9 mouse cellular contexts compared by ENCODE assay signal in genomic region chr6:114894548-114895106, GRCm38 (mm10).
DNase-seq lines count a peak whose midpoint lies in the region; ATAC-seq and TF ChIP-seq lines count a peak whose summit lies in the region.
"Had no signal": no experiment of that assay in that cellular context is flagged by ENCODE, and none has a peak within 500 bp of the region (broad histone marks: within the 10 kb centered on the region; RNA-seq: fewer than 3 reads in every experiment).

No protein-coding gene starts in this region.

- no peak for ATAC-seq in lung, postnatal 0 days
- ATAC-seq in cerebellum, adult (ENCODE audit: insufficient number of reproducible peaks, low FRiP score, low TSS enrichment): no peak
- ATAC-seq: forebrain, embryonic 15.5 days had no signal

- intact Hi-C loops in heart, adult 2 months (cut with DNase I): no loop called here
- intact Hi-C loops in gastrocnemius, postnatal 14 days (cut with DNase I; ENCODE audit: low total_unique reads): no loop called here

- no peak for TF ChIP-seq EP300 in heart, adult 2 months (IDR thresholded peaks at IDR 0.05; ENCODE audit: insufficient read depth, low read depth, low read length)
- no peak for TF ChIP-seq EP300 in lung, postnatal 0 days (IDR thresholded peaks at IDR 0.05)

- H3K27me3 ChIP-seq in heart, adult 2 months (ENCODE audit: control insufficient read depth, insufficient read depth, low read length): no peaks in the 10 kb centered on the region
- H3K27me3 ChIP-seq in spleen, adult 2 months (ENCODE audit: control insufficient read depth, insufficient read depth, low read length): no peaks in the 10 kb centered on the region
- H3K27me3 ChIP-seq in lung, postnatal 0 days (replicated peaks; ENCODE audit: insufficient read depth, low read length): no peaks in the 10 kb centered on the region
- H3K27me3 ChIP-seq: forebrain, embryonic 15.5 days had no signal

- peaks cover 6% of the 10 kb centered on the region; the same call in 1 of the 2 replicates for H3K36me3 ChIP-seq in heart, adult 2 months (ENCODE audit: control insufficient read depth, insufficient read depth, low read length)
- no peaks in the 10 kb centered on the region; the same call in 1 of the 2 replicates for H3K36me3 ChIP-seq in spleen, adult 2 months (ENCODE audit: control insufficient read depth, insufficient read depth, low read length)
- H3K36me3 ChIP-seq in lung, postnatal 0 days (ENCODE audit: insufficient read depth, low read length): no peaks in the 10 kb centered on the region
- H3K36me3 ChIP-seq: forebrain, embryonic 15.5 days had no signal

- no peaks in the 10 kb centered on the region for H3K9me3 ChIP-seq in lung, postnatal 0 days (ENCODE audit: low read length)
- H3K9me3 ChIP-seq: forebrain, embryonic 15.5 days had no signal

- H3K4me1 ChIP-seq in heart, adult 2 months (ENCODE audit: control insufficient read depth, insufficient read depth, low read length): peaks cover 48% of the 10 kb centered on the region
- H3K4me1 ChIP-seq in spleen, adult 2 months (ENCODE audit: control insufficient read depth, insufficient read depth, insufficient read length): peaks cover 45% of the 10 kb centered on the region; the same call in 1 of the 2 replicates
- H3K4me1 ChIP-seq in lung, postnatal 0 days (ENCODE audit: insufficient read depth, low read depth, low read length): peaks cover 48% of the 10 kb centered on the region

- peaks cover 5% of the 10 kb centered on the region for H3K79me2 ChIP-seq in heart, adult 2 months (replicated peaks; ENCODE audit: control insufficient read depth, insufficient read depth, low read length)

- H3K9ac ChIP-seq in heart, adult 2 months (ENCODE audit: low read depth, low read length): no peak overlapping the region
- H3K9ac ChIP-seq in lung, postnatal 0 days (replicated peaks; ENCODE audit: low read depth): no peak overlapping the region
- H3K9ac ChIP-seq: forebrain, embryonic 15.5 days had no signal

- no peak for TF ChIP-seq POLR2A in heart, adult 2 months (IDR thresholded peaks at IDR 0.05; ENCODE audit: insufficient read depth, low read depth, low read length)
- TF ChIP-seq POLR2A in spleen, adult 2 months (IDR thresholded peaks at IDR 0.05; ENCODE audit: low read depth, low read length): no peak

- peak overlapping the region; percentile 77 for H3K27ac ChIP-seq in heart, adult 2 months
- H3K27ac ChIP-seq in spleen, adult 2 months (ENCODE audit: insufficient read depth, low read length): peak overlapping the region; percentile 81
- peak overlapping the region; percentile 79 for H3K27ac ChIP-seq in lung, postnatal 0 days (ENCODE audit: low read length)
- H3K27ac ChIP-seq: forebrain, embryonic 15.5 days had no signal

- WGBS in heart, adult 2 months: 45% methylated on average over 4 of the region's 4 CpGs
- WGBS in spleen, adult 2 months: 9% methylated on average over 4 of the region's 4 CpGs
- WGBS in lung, postnatal 0 days: 29% methylated on average over 4 of the region's 4 CpGs

- DNase-seq in heart, adult 2 months: peak in 1 of 2 experiments; percentile 40
- no peak for DNase-seq in heart, adult 9 months (ENCODE audit: low spot score in 2 of 2)
- peak; percentile 42 to 52 for DNase-seq in spleen, adult 2 months (ENCODE audit: low read depth in 1 of 2, low spot score in 2 of 2)
- DNase-seq in spleen, postnatal 14 days (ENCODE audit: low spot score in 2 of 2): no peak
- DNase-seq in lung, postnatal 0 days (ENCODE audit: low spot score): peak; percentile 44
- no peak for DNase-seq in urinary bladder, adult 2 months (ENCODE audit: low spot score)
- DNase-seq in gastrocnemius, postnatal 14 days: no peak

- no peak overlapping the region for H3K4me2 ChIP-seq in lung, postnatal 0 days (replicated peaks; ENCODE audit: low read depth, low read length)
- H3K4me2 ChIP-seq: forebrain, embryonic 15.5 days had no signal

- peak; percentile 62 for TF ChIP-seq CTCF in heart, adult 2 months (IDR thresholded peaks at IDR 0.05)
- no peak for TF ChIP-seq CTCF in spleen, adult 2 months (IDR thresholded peaks at IDR 0.05; ENCODE audit: extremely low read depth, insufficient read depth, insufficient read length, insufficient replicate concordance)
- peak; percentile 57 for TF ChIP-seq CTCF in lung, postnatal 0 days (IDR thresholded peaks at IDR 0.05)

- no peak overlapping the region for H3K4me3 ChIP-seq in heart, adult 2 months
- H3K4me3 ChIP-seq in spleen, adult 2 months (ENCODE audit: extremely low read depth, insufficient read depth, insufficient read length): no peak overlapping the region
- H3K4me3 ChIP-seq in lung, postnatal 0 days (ENCODE audit: low read depth, low read length): no peak overlapping the region
- H3K4me3 ChIP-seq: forebrain, embryonic 15.5 days had no signal

Comparison
In these comparisons a context has a peak if more than half of its experiments do, and no peak if none do; other contexts are left out.
1. DNase-seq: peak in spleen, adult 2 months (2 of 2) and lung, postnatal 0 days (single experiment); none in heart, adult 9 months (0 of 2), spleen, postnatal 14 days (0 of 2), urinary bladder, adult 2 months (single experiment) and gastrocnemius, postnatal 14 days (single experiment).
2. Peak in every context shown above with its lines, with median percentiles within 50 percentile points of each other: H3K27ac ChIP-seq.